Mouse (Mus musculus) right cerebral cortex, postnatal 14 days (tissue): ENCODE measurements around the gene Hexim2.

Source experiments
- DNase-seq: peaks from one replicate; pipeline ENCODE4 v3.0.0; 2022

Hexim2 gene

DNA sequence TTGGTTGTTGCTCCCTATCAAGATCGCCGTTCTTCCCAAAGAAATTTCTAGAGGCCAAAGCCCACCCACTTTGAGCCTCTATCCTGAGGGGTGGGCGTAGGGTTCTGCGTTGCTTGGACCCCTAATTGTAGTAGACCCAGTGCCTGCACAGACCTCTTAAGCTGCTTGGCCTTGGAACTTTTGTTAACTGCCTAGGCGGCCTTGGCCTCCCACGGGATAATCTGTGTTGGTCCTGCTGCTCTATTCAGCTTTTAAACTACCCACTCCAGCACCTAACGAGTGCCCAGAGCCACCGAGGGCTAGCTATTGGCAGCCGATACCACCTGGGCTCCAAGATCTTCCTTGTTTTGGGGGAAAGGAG lies 19.7 kb upstream of the Hexim2 start:
- no peak for DNase-seq

DNA sequence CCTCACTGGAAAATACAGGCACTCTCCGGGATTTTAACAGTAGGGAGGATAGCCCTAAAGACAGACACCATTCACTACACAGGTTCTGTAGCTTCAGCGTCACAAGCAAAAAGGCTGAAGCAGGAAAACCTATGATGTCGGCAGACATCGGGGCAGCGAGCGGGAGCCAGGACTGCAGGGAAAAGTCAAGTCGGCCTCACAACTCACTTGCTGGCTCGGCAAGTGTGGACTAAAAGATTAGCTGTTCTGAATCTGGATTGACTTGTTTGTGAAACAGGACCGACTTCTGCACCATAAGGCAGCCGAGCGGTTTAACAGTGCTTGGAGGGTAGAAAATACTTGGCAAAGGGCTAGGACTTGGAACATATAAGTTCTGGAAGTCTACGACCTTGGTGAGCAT lies 19.2 kb upstream of the Hexim2 start:
- DNase-seq = no peak

DNA sequence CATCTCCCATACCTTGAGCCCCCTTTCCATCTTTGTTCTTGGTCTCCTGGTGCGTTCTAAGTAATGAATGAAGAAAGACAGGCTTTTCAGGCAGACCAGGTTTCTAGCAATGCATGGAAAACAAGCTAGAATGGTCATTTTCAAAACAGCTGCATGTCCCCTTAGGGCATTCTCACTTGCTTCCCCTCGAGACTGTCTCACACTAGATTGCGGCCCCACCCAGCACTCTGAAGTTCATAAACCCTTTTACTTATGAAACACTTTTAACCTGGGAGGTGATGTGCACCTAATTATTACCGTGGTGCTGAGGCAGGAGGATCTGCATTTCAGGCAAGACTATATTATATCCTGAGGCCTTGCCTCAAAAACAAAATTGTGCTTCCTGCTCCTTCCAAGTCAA lies 18.5 kb upstream of the Hexim2 start:
- no peak for DNase-seq

DNA sequence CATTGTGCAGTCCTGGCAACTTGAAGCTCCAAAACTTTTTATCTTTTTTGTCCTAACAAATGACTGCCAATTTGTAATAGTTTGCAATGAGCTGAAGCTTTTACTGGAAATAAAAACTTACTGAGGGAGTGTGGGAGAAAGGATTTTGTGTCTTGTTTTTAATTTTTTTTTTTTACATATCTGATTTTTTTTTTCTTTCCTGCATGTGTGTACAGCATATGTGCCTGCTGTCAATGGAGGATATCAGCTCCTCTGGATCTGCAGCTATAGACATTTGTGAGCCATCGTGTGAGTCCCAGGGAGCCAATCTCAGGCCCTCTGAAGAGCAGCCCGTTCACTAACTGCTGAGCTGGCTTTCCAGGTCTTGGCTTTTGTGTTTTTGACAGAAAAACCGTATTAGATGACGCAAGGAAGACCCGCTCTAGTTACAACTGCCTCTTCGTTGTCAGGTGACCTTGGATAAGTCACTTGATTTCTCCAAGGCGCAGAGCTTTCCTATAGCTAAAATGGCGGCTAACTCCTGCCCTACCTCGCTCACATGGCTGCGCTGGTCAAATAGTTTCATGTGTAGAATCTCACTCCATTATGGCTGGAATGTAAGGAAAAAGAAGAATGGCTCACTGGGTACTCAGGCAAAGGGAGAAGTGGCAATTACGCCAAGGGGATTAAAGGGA lies 17.8 kb upstream of the Hexim2 start:
- DNase-seq = no peak

DNA sequence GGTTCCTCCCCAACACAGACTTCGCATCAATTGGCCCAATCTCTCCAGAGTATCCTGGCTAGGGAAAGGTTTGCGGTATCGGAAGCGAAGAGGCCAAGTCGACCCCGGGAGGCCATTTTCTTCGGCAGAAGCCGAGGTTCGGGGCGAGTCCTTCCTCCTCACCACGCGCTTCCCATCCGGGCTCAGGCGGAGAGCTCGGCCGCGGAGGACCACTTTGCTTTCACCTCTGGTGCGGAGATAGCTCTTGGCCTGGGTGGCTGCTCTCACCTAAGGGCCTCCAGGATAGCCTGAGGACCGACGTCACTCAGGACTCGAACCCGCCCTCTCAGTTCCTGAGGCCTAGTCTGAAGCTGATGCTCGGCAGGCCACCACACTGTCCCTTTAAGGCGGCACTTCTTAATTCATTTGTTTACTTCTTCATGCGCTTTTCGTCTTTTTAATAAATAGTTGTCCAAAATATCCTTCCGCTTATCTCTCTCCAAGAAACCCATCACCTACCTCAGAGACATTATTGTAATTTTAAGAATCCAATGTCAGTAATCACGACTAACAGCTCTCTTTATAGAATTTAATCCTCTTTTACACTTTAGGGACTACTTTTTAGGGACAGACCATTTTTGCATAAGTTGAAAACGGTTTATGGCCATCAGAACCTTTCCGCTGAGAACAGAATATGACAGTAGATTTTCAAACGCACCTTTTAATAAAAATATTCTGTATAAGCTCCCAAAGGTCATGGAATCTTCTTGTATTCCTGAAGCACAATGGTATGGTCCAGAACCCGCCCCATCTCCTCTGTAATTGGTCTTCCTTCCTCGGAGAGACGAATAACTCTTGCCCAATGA lies 16.8 kb upstream of the Hexim2 start:
- DNase-seq = peak; percentile 74

DNA sequence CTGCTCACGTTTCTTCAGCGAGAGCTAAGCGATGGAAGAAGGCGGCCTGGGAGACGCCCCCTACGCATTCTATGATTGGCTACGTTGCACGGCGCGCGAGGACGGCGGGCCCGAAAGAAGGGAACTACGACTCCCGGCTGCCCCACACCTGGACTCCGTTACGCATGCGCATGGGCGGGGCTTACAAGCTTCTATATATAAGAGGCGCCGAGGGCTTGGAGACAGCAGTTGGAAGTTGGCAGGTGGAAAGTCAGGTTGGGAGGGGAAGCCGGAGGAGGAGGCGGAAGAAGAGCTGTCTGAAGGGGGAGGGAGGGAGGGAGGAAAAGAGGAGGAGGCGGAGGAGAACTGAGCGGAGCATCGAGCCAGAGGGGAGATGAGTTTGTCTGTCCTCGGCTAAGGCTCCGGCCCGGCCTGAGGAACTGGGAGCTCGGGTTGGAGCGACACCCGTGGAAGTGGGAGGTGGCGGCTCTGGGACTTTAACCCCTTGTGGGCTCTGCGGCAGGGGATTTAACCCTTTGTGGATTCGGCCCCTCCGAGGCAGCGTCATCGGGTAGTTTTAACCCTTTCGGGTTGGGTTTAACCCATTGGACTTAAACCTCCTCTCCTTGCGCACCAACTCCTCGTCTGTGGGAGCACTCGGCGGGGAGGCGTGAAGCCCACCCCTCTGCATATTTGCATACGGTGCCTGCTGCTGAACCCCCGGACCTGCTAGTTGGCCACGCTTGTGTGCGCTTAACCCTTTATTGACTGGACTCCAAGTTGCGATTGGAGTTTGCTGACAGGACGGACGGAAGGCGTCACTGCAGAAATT lies 16.0 kb upstream of the Hexim2 start, which contains the start of gene Hexim1:
Hexim1 (plus strand) TSS at position 224 of the 811 bp plus-strand sequence.
- DNase-seq = peak; percentile 99

DNA sequence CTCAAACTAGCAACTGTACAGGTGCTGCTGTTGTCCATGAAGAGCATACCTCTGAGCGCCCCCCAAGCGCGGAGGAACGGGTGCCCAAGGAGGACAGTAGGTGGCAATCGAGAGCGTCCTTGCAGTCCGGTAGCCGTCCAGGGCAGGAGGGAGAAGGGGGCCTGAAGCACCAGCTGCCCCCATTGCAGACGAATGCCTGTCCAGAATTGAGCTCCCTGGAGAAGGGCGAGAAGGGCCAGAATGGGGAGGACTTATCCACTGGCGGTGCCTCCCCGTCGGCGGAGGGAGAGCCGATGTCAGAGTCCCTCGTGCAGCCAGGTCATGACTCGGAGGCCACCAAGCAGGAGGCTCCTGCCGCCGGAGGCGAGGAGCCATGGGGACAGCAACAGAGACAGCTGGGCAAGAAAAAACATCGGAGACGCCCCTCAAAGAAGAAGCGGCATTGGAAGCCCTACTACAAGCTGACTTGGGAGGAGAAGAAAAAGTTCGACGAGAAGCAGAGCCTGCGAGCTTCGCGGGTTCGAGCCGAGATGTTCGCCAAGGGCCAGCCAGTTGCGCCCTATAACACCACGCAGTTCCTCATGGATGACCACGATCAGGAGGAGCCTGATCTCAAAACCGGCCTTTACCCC lies 15.2 kb upstream of the Hexim2 start:
- DNase-seq = peak; percentile 75

DNA sequence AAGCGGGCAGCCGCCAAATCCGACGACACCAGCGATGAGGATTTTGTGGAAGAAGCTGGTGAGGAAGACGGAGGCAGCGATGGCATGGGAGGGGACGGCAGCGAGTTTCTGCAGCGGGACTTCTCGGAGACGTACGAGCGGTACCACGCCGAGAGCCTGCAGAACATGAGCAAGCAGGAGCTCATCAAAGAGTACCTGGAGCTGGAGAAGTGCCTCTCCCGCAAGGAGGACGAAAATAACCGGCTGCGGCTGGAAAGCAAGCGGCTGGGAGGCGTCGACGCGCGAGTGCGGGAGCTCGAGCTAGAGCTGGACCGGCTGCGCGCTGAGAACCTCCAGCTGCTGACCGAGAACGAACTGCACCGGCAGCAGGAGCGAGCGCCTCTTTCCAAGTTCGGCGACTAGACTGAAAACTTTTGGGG lies 14.6 kb upstream of the Hexim2 start:
- DNase-seq = peak; percentile 47

DNA sequence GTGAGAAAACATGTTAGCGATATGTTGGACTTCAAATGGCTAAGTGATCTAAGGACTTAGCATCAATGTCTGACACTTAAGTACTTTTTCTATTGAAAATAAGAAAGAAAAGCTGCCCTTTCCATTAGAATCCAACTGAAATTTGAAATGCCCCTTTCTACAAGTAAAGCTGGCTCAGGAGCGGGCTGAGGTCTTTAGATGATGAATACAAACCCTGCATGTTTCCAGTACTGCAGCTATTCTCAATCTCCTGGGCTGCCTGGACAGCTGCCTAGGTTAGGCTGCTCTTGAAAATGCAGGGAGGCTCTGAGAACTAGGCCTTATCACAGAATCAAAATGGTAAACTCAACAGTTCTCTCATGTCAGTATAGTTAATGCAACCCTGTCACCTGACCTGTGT lies 13.4 kb upstream of the Hexim2 start:
- DNase-seq = no peak

DNA sequence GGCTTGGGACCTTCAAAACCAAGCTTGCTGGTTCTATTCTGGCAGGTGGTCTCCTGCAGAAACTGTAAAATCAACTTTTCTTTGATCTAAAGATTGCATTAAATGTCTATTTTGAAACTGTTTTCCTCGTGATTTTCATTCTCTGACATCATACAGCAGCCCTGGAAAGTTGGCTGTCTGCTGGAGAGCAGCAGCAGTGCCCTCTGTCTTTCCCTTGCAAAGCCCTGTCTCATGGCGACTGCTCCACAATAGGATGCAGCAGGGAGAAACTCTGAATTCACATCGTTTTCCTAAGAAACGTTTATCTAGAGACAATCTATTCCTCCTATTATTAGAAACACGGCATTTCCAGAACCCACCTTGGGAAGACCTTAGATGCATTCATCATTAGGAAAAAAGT lies 12.6 kb upstream of the Hexim2 start:
- no peak for DNase-seq

DNA sequence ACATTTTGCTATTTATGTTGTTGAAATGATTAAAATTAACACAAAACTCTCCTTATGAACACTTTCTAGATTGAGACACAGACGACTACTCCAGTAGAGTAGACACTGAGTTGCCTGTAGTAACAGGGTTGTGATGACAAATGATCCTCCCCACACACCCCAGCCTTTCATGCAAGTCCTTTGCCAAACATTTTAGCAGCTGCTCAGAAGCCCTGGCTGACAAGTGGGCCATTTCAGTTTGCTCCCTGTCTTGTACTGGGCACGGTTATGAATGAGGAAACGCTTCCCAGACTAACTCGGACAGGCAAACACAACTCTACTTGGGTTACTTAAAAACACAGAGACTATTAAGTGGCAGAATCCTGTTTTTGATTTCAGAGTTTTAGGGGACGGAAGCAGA lies 11.9 kb upstream of the Hexim2 start:
- DNase-seq = no peak

DNA sequence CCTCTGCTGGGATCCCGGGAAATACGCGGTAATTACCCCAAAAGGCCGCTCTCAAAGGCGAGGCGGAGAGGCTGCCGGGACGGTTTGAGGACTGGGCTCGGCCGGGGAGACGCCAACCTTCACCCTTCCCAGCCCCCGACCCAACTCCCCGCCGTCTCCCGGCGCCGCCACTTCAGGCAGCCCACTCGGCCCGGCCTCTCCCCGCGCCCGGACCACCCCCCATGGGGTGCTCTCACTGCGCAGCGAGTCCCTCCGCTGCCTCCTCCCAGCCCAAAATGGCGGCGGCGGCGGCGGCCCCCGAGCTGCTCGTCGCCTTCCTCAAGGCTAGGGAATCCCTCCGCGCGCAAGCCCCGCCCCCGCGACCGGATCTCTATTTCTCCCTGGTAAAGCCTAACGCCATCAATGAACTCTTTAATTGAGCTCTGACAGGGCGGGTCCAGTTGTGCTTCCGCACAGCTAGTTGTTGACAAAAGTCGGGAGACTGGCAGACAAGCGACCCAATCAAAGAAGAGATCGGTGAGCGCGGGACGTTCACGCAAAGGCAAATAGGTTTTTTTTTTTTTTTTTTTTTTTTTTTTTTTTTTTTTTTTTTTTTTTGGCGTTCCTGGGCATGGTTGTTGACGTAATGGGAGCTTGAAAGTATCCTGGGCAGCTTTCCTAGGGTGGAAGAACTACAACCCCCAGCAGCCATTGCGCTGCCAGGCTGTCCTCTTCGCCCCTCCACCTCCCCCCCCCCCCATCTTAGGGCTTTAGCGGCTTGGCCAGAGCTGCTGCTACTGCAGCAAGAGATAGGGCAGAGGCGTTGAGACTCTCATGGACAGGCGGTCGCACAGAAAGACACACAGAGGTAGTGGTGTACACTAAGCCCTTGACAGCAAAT lies 587 bp downstream of the Hexim2 start:
- peak; percentile 100 for DNase-seq

DNA sequence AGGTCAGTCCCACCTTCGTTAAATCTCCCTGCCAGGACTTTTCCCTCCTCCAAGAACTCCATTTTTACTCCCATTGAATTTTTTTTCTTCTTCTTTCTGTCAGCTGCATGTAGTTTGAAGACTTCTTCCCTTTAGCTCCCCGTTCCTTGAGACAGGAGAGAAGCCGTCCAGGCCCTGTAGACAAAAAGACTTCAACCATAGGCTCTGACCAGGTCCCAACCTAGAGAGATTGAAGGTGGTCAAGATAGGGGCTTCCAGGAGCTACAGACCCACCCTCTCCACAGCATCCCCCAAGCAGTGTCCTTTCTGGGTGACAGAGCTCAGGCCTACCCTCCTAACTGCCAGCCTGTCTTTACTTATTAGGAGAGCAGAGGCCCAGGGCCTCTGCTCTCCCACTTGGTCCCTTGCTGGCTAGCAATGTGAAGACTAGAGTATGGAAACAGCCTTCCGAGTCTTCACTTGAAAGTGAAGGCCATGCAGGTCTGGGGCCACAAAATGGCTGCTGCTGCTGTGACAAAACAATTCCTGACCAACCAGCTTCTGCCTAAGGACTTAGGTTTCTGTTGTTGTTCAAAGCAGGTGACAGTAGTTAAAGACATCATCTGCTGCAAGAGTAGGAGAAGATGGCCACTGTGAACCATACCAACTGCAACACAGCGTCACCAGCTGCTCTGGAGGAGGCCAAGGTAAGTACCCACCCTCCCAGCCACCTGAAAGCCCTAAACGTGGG lies 1.4 kb downstream of the Hexim2 start:
- DNase-seq = no peak

DNA sequence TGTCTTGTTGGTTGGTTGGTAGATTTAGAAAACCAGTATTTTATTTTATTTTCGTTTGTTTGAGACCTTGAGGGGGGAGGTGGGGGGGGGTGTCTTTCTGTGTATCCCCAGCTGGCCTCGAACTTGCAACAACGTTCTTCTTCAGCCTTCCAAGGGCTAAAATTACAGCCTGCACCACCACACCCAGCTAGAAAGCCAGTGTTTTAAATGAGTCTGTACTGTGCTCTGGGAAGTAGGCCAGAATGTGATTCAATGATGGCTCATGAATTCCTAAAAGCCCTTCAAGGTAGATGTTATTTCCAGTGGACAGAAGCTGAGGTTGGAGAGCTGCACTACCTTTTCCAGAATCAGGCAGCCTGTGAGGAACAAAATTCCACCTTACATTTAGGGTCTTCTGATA lies 2.0 kb downstream of the Hexim2 start:
- DNase-seq = no peak

DNA sequence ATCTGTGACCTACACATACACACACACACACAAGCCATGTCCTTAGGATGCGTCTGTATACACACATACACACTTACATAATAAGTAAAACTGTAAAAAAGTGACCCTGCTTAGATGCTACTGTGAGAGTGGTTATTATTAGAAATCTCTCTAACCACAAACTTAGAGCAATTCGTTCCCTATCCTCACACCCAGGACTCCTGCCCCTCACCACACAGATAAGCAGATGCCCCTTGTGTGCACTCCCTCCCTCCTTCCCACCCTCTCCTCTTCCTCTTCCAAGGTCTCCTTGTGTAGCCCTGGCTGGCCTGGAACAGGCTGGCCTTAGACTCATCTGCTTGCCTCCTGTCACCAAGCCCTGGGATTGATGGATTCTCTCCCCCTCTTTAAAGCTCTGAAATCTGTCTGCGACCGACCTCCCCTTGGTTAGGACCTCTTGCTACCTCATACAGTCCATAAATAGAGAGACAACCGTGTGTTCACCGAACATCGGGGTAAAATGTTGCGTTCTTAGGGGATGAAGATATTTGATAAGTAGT lies 3.9 kb downstream of the Hexim2 start:
- DNase-seq = no peak

DNA sequence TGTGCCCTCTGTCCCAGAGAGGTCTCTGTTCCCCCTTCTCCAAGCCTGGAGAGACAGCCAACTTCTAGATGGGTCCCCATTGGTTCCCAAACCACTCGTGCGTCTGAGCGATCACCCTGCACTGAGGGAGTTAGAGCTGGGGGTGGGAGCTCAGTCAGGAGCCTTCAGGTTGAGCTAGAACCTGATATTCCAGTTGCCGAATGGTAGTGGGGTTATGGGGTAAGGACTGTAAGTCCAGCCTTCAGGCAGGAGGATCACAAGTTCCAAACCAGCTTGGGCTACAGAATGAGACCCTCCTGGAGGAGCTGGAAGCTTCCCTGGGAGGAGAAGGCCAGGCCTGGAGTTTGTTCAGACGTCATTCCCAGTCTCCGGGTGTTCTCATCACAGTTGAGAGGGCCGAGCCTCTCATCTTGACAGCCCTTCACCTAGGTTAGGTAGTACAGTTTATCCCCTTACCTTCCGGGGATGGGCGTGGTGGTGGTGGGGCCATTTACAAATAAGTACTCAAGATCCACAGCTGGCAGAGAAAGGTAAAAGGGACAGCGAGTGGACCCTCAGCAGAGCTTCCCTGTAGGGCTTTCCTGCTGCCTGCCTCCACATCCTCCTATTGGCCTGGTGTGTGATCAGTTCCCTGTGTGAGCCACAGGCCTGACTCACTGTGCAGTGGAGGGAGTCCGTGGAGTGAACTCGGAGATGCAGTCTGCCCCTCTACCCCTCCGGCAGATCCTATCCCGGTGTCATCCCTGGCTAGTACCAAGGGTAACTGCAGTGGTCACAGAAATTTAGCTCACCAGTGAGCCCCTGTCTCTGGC lies 7.9 kb downstream of the Hexim2 start:
- no peak for DNase-seq

DNA sequence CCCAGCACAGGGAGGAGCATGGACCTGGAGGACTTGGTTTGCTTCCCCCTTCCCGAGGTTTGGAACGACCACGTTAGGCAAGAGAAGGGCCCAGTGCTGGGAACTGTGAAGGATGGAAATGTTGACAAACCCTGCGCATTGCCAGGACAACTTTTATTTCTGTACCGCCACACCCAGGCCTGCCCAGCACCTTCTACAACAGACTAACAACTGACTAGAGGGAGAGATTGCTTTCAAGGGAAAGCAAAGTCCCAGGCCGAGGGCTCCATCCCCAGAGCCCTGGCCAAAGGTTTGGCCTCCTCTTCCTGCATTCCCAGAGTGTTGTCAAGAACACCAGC lies 8.5 kb downstream of the Hexim2 start:
- no peak for DNase-seq

DNA sequence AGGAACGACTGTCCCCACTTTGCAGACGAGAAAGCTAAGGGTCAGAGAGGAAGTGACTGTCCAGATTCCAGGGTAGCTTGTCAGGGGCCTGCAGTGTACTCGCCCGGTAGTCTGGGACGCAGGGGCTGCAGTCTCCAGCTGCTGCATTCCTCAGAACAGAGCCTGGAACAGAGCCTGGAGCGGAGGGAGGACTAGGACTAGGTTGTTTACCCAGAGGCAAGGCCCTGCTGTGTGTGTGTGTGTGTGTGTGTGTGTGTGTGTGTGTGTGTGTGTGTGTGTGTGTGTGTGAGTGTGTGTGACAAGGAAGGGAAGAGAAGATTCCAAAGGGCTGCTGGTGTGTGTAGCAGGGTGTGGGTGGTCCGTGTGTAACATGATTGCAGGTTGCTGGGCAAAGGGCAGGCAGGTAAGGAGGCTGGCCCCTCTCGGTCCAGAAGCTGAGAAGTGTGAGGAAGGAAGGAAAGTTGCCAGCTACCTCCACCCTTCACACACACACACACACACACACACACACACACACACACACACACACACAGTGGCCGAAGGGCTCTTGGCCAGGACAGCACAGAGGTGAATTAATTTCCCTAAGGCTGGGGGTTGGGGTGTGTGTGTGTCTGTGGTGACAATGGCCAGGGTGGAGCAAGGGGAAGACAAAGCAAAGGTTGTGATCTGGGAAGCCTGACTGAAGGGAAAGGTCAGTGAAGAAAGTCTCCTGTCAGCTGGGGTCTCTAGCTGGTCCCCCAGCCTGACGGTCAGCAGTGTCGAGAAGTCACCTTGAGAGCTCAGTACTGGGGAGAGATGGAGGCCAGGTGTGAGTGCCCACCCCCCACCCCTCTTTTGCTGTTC lies 9.1 kb downstream of the Hexim2 start:
- peak; percentile 31 for DNase-seq

DNA sequence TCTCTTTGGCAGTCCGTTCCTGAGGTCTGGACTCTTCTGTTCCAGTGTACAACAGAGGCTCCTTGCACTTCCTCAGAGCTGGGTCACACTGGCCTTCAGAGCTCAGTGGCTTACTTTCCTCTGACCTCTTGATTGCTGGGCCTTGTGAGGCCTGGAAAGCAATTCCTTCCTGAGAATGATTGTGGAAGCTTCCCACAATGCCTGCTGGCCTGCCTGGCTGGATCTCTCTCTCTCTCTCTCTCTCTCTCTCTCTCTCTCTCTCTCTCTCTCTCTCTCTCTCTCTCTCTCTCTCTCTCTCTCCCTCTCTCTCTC lies 9.7 kb downstream of the Hexim2 start:
- no peak for DNase-seq
